Mouse (Mus musculus) heart, postnatal 36 days (tissue): ENCODE measurements around the gene Dhx16. TPM values are rescaled to one million over a fixed set of nuclear protein-coding genes. Genes with fewer than 3 reads are reported as not detected.
A peak's percentile ranks its signal among the peaks of the same experiment; 100 is the strongest.

Experiments
- DNase-seq, 2 experiments: peaks; one replicate each; pipeline ENCODE4 v3.0.0; 2021 to 2022
- intact Hi-C: fragments of 180-260 bp; cut with DNase I; formaldehyde crosslinking; loops from one replicate; pipeline ENCODE4 v1.15.1; 2025
- total RNA-seq, 2 experiments: library from RNA; stranded (reverse); gene quantifications; 2 replicates each; pipeline ENCODE4 v1.2.3; 2021

Gene Dhx16
- total RNA-seq, 2 experiments from 2014 or later = 19.2 to 22.2 TPM

DNA sequence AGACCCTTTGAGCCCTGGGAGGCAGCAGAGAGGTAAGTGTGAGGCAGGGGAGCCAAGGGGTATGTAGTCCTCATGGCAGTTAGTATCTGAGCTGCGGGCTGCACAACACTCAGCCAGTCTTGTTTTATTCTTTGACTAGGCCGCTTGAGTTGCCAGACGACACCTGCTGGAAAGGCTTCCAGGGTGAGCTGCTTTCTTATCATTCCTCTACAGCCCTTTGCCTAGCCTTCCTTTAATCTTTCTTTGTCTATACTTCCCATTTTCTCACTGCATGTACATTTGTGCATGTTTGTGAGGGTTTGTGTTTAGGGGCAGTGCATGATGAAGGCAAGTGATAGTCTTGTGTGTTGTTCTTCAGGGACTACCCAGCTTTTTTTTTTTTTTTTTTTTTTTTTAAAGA is 28.6 kb upstream of the Dhx16 start:
- intact Hi-C loops = no loop called here

DNA sequence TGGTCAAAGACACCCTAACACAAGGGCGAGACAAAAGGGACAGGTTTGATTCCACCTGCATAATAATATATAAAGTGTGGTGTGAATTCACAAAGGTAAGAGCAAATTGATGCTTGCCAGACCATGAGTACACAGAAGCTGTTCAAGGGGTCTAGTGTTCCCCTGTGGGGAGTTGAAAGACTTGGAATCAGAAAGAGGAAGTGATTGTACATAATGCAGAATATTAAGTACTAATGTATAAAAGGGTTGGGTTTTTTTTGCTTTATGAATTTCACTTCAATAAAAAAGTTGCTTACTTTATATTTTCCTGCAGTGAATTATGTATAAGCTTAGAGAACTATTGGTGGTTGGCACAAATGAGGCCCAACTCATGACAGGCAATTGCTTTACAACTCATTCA is 20.2 kb upstream of the Dhx16 start:
- DNase-seq = no peak
- intact Hi-C loops = no loop called here

More for the DNA sequence above, 28.6 kb upstream of the Dhx16 start:
- DNase-seq = no peak

DNA sequence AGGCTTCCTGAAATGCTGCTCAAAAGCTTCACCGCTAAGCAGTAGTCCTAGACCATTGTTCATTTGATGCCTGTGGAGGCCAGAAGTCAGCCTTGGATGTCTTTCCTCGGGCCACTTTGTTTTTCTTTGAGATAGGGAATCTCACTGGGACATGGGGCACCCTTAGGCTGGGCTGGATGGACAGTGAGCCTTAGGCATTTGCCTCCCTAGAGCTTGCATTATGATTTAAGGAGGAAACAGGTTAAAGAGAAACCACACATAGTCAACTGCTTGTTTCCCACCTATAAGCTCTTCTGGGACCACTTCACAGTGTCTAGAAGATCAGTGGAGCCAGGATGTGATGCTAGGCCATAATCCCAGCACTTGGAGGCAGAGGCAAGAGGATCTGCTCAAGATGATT is 19.8 kb upstream of the Dhx16 start:
- intact Hi-C loops = loop anchor here (2.0 kb wide), 1 partner anchor 17 kb away; no protein-coding TSS in a partner anchor
- DNase-seq = no peak

DNA sequence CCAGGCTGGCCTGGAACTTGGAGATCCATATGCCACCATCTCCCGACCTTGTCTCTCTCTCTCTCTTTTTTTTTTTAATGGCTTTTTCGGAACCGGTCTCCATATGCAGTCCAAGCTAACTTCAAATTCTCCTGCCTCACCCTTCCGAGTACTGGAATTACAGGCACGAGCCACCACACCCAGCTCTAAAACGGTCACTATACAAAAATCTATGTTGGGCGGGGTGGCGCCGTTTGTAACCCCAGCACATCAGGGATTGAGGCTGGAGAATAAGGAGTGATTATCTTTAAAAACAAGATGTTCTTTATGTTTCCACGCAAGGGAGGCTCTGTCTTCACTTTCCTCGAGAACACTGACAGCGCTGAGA is 18.8 kb upstream of the Dhx16 start:
- intact Hi-C loops = loop anchor here (2.0 kb wide), 1 partner anchor 18 kb away; no protein-coding TSS in a partner anchor
- DNase-seq = no peak

DNA sequence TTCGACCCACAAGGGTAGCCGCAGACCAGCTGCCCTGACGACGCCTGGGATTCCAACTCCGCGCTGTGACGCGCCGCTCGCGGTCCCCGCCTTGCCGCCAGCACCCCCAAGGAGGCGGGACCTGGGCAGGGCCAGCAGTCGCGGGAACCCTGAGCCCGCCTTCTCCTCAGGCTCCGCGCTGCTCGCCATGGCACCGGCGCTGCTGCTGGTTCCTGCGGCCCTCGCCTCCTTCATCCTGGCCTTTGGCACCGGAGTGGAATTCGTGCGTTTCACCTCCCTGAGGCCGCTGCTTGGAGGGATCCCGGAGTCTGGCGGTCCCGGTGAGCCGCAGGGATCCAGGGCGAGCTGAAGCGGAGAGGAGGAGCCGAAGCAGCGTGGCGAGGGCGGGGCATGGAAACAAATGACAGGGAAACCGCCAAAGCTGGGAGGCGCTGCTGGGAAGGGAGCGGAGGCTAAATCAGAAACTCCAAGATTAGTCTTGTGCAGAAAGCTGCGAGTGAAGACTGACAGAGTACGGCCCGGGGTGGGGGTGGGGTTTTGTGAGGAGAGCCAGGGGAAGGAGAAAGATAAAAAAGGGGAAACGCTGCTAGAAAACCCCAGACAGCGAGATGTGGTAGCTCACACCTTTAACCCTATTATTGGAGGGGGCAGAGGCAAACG is 18.3 kb upstream of the Dhx16 start, which contains the start of gene Nrm:
Gene Nrm (plus strand): TSS at position 121 of the 660 bp plus-strand sequence.
- DNase-seq = peak; percentile 91 to 98
- intact Hi-C loops = loop anchor here (2.0 kb wide), 1 partner anchor 19 kb away; no protein-coding TSS in a partner anchor

DNA sequence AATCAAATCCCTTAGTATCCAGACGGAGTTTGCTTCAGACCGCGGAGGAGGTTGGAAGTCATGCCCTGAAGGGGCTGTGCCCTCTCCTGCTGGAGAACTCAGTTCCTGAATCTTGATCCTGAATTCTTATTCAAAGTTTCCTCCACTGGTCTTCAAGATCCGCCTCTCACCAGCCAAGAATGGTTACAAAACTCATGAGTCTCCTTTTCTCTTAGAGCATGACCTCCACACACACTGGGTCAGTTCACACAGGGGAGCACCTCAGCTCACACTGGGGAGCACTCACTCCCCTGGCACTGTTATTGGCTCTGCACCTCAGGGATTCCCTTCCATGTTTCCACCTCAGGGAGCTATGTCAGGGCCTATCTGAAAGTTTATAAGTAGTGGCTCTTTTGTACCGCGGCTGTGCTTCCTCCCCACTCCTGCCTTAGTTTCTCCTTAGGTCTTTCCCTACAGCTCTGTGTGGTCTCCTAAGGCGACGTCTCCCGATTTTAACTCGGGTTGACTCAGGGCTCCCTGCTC is 14.7 kb upstream of the Dhx16 start:
- DNase-seq = no peak
- intact Hi-C loops = no loop called here

DNA sequence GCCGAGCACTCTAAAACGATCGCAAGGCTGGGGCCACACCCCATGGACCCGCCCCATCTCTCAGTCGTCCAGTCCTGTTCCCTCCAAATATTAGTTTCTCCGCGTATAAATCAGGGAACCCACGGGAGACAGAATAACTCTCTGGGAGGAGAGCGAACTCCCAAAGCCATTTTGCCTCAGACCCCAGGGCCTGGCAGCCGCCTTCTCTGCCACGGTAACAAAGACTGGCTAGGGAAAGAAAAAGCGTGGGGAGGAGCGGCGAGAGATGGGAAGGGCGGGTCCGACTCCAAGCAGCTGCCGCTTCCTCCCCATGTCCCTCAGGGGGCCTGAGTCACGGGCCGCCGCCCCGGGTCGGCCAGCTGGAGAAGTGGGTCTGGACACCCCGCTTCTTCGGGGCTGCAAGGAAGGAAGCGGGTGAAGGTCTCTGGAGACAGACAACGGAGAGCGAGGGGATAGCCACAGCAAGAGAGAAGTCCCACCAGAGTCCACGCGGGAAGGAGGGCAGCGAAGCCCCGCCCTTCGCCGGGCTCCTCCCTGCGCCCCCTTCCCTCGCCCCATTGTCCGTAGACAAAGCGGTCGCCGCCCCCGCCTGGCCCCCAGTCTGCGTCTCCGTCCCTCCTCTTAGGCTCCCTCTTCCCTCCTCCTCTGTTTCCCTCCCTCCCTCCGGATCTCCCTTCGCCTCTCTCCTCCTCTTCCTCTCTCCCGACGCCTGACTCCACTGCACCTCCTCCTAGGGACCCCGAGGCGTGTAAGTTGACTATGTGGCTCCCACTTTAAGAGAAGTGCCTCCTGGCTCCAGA is 13.9 kb upstream of the Dhx16 start, which contains the start of gene Ppp1r18:
Gene Ppp1r18 (plus strand): TSS at position 113 of the 800 bp plus-strand sequence.
- intact Hi-C loops = loop anchor here (2.0 kb wide), 1 partner anchor 51 kb away; the partner anchor contains the start of genes Mrps18b and Ppp1r10
- DNase-seq = peak; percentile 79 to 87

DNA sequence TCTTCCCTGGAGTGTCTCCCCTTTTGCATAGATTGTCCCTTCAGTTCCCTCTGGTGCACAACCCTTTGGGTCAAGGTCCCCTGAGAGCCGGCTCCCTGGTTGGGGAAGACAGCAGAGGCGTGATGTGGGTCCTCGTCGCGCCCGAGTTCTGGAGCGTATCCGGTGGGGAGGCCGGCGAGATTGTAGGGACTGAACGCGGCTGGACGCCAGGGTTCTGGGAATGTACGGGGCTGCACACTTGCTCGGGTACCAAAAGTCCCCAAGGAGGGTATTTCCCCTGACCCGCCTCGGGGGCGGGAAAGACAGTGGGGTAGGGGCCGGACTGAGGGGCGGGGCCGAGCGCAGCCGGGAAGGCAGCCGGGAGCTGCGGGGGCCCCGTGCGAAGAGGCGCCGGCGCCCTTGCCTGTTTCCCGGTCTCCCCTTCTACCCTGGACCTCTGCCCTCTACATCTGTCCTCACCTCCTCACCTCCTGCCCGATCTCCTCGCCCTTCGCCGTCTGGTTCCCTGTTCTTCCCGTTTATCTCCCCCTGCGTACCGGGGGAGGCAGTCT is 13.3 kb upstream of the Dhx16 start:
- intact Hi-C loops = loop anchor here (2.0 kb wide), 1 partner anchor 50 kb away; the partner anchor contains the start of genes Mrps18b and Ppp1r10
- peak; percentile 80 to 85 for DNase-seq

DNA sequence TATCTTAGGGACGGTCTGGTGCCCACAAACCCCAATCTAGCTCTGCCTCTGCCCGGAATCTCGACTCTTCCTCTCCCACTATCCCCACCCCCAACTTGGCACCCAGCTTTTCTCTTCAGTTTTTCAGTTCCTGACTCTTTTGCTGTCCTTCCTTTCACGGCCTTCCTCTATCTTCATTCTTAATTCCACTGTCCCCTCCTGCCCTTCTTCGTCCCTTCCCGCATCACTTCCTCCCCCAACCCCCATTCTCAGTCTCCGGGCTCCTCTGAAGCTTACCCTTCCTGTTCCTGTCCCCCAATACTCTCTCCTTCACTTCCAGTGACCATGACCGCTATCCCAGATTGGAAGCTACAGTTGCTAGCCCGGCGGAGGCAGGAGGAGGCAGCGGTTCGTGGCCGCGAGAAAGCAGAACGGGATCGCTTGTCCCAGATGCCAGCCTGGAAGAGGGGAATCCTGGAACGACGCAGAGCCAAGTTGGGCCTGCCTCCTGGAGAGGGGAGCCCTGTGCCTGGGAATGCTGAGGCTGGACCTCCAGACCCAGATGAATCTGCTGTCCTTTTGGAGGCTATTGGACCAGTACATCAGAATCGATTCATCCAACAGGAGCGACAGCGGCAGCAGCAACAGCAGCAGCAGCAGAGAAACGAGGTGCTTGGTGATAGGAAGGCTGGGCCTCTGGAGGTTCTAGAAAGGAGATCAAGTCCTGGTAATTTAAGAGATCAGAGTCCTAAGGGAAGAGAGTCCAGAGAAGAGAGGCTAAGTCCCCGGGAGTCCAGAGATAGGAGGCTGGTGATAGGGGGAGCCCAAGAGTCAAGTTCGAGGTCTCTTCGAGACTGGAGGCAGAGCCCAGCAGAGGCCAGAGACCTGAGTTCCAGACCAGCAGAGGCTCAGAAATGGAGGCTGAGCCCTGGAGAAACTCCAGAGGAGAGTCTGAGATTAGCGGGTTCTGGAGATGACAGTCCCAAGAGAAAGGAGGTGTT is 12.4 kb upstream of the Dhx16 start:
- peak; percentile 62 to 68 for DNase-seq
- intact Hi-C loops = loop anchor here (2.0 kb wide), 1 partner anchor 50 kb away; the partner anchor contains the start of genes Mrps18b and Ppp1r10

DNA sequence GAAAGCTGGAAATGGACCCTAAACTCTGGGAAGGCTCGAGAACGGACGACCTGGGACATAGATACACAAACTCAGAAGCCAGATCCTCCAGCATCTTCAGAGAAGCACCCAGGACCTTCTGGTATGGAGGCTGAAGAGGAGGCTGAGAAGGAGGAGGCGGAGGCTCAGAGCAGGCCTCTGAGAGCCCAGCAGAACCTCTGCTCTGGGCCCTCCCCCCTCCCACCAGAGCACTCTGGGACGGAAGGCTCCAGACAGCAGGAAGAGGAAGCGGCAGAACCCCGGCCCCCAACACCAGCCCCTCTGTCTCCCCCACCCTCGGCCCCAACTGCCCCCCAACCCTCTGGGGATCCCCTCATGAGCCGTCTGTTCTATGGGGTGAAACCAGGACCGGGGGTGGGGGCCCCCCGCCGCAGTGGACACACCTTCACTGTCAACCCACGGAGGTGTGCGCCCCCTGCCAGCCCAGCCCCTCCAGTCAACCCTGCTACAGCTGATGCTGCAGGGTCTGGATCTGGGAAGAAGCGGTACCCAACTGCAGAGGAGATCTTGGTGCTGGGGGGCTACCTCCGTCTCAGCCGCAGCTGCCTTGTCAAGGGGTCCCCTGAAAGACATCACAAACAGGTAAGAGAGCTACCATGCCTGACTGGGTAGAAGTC is 11.3 kb upstream of the Dhx16 start:
- DNase-seq = peak; percentile 42 to 62
- intact Hi-C loops = no loop called here

DNA sequence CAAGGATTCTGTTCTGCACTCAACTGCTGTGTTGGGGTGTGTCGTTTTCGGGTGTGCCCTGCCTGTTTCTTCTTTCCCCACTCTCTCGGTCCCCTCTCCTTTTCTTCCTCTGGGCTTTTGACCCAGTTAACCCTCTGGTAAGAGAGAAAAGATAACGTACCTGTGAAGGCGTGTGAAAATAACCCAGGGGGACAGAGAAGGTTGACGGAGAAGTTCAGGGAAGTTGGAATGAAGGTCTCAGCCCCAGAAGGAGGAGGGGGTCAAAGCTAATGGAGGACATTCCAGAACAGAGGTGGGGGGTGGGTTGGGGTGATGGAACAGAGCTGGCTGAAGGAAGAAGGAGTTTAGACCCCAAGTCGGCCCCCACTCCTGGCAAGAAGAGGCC is 10.7 kb upstream of the Dhx16 start:
- no peak for DNase-seq
- intact Hi-C loops = no loop called here

DNA sequence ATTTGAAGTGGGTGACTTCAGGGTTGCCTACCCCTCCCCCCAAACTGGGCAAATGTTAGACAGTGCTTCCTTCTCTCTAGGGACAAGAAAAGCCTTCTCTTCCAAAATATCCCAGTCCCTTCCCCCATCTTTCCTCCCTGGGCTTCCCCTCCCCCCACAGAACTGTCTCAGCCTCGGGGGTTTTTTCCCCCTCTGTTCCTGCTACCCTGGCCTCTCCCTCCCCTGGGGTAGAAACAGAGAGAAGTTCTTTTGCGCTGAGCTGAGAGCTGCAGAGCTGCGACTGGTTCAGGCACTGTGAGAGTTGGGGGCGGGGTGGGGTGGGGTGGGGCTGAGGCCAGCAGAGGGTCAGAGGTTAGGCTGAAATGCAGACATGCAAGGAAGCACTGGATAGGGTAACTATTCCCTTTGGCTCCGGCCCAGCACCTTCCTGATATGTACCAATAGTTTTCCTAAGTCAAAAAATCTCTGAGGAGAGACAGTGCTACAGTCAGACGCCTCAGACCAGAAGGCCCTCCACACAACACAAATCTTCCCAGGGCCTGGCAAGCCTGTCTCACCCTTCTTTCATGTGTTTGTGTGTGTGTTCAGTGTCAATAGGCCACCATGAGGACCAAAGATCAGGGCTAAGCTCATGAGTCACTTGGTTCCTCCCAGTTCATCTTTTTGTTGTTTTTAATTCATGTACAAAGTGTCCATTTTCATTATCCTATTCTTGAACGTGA is 10.1 kb upstream of the Dhx16 start:
- DNase-seq = peak; percentile 55 to 67
- intact Hi-C loops = no loop called here

DNA sequence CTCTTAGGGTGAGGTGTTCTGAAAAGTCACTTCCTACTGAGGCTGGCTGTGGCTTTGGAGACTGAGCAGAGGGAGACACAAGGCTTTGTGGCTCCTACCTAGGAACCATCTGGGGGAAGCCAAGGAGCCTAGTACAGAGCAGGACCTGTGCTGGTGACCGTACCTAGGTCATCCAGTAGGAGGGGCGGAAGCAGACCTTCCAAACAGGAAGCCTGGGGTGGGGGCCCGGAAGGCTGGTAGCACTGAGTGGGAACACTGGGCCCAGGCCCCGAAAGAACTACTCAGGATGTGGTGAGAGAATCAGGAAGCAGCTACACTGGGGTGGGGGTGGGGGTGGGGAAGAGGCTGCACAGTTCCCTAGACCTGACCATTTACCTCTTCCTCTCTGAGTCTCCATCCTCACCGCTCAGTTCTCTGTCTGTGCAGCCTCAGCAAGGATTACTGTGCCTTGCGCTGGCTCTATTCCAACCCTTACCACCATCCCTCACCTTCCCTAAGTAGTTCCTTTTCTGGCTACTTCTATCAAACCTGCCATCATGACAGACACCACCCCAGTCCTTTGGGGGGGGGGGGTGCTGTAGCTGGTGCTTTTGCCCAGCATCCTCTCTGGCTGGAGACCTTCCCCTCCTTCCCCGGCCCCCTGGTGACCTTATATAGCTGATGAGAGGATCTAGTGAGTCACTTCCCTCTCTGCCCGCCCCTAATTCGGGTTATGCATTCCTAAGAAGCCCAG is 9.3 kb upstream of the Dhx16 start:
- intact Hi-C loops = no loop called here

DNA sequence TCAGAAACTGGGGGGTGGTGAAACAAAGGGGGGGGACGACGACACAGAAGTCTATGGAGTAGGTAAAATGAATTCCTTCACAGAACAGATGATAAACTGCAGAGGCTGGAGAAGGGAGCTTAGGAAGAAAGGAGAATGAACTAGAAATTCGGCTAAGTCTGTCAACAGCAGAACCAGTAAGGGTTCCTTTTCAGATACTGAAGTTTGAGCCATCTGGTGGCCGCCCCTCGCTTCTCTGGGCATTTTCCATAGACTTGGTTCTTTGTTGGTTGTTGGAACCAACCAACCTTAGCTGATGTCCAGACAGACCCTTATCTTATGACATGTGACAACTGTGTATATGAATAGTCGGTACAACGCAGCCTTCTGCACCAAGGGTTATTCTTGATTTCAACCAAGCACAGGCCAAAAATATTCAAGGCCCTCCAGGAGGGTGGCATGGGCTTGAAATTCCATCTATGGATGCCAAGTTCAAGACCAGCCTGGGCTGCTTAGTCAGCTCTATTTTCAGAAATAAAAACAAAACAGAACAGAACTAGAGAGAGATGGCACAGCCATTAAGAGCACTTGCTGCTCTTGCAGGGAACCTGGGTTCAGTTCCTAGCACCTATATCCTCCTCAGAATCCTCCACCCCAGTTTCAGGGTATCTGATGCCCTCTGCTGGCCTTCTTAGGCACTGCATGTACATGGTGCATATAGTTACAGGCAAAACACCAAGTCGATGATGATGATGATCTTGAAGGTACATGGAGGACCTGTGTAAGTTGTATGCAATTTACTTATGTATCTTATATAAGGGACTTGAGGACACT is 8.5 kb upstream of the Dhx16 start:
- DNase-seq = peak; percentile 34 to 47

More for the DNA sequence above, 9.3 kb upstream of the Dhx16 start:
- DNase-seq = peak; percentile 73 to 78

DNA sequence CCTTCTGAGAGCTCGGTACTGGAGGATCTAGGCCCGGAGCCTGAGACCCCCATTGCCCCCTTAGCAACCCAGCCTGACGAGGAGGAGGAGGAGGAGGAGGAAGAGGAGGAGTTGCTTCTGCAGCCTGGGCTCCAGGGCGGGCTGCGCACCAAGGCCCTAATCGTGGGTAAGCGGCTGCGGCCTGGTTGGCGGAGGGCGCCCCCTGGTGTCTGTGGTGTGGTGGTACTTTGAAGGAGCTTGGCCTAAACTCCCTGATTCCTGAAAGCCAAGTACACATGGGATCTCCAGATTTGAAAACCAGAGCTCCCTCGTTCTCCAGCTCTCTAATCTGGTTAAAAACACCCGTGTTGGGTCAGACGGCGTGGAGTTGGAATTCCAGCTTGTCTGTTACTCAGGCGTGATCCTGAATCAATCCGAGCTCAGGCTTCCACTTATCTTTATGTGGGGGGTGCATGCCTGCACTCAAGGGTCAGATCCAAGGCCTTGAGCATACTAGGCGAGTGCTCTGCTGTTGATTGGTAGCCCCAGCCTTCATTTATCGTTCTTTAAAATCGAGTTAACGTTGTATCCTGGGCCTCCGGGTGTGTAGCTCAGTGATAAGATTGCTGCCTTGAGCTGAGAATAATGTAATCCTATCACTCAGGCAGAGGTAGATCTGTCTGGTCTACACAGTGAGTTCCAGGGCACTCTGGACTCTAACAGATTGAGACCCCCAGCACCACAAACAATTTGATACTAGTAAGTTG is 5.7 kb upstream of the Dhx16 start:
- intact Hi-C loops = loop anchor here (1.0 to 2.0 kb wide), 2 partner anchors 38 to 135 kb away; no protein-coding TSS in a partner anchor
- peak; percentile 93 for DNase-seq

More for the DNA sequence above, 8.5 kb upstream of the Dhx16 start:
- intact Hi-C loops = no loop called here

DNA sequence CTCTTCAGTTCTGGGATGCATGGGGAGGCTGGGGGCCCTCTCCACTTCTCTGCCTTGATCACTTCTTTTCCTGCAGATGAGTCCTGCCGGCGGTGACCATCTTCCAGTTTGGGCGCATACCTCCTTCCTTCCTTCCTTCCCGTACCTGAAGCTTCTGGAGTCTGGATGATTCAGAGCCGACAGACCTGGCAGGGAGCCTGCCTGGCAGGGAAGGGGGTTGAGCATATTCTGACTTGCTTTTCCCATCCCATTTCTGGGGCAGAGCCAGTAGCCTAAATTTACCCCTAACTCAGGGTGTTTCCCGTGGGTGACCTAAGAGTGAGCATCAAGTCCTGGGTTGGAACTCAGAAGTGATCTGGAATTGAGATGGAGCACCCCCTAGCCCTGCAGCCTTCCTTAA is 4.9 kb upstream of the Dhx16 start:
- DNase-seq = no peak
- intact Hi-C loops = no loop called here
